Mouse (Mus musculus) neural tube, embryonic 14.5 days (tissue): Measurements from ENCODE around the gene Armc10. TPM values are rescaled to one million over a fixed set of nuclear protein-coding genes. Genes with fewer than 3 reads are reported as not detected.
"Not testable (repeated sequence)": the region's sequence is repeated elsewhere in the genome, so short reads cannot be mapped to it uniquely, and the experiment has no call there.

ENCODE experiments used
- ATAC-seq: fragments of 200-750 bp; cut with Nextera tagmentation; 2 replicates; pipeline ENCODE4 v1.8.0; 2017; ENCODE audit warnings: low read depth, mild to moderate bottlenecking, moderate TSS enrichment, moderate library complexity
- H3K27ac ChIP-seq: fragments of 300-500 bp; sonication (generic); 2 replicates; pipeline ENCODE4 v1.5.1; 2014; ENCODE audit warnings: low read depth, mild to moderate bottlenecking, control low read depth, low read length, moderate library complexity, mixed read lengths
- H3K27me3 ChIP-seq: fragments of 300-500 bp; sonication (generic); 2 replicates; pipeline ENCODE4 v1.6.1; 2014; ENCODE audit warnings: low read length; ENCODE audit not compliant: control insufficient read depth, insufficient read depth
- H3K36me3 ChIP-seq: fragments of 300-500 bp; sonication (generic); 2 replicates; pipeline ENCODE4 v1.6.1; 2014; ENCODE audit warnings: low read length, mixed read lengths; ENCODE audit not compliant: control insufficient read depth, insufficient read depth
- H3K4me1 ChIP-seq: fragments of 300-500 bp; sonication (generic); 2 replicates; pipeline ENCODE4 v1.6.1; 2014; ENCODE audit warnings: low read length; ENCODE audit not compliant: control insufficient read depth, insufficient read depth
- H3K4me2 ChIP-seq: fragments of 300-500 bp; sonication (generic); 2 replicates; pipeline ENCODE4 v1.6.1; 2014; ENCODE audit warnings: mild to moderate bottlenecking, low read depth, low read length, control low read depth
- H3K4me3 ChIP-seq: fragments of 300-500 bp; sonication (generic); 2 replicates; pipeline ENCODE4 v1.5.1; 2014; ENCODE audit warnings: low read depth, low read length, control low read depth, mixed read lengths
- H3K9ac ChIP-seq: fragments of 300-500 bp; sonication (generic); replicated peaks from 2 replicates; pipeline ENCODE4 v1.6.1; 2014; ENCODE audit warnings: low read depth, mild to moderate bottlenecking, control low read depth, low read length, mixed read lengths
- H3K9me3 ChIP-seq: fragments of 300-500 bp; sonication (generic); 2 replicates; pipeline ENCODE4 v1.6.1; 2016; ENCODE audit warnings: low read length; ENCODE audit not compliant: control insufficient read depth
- WGBS: fragments of 180-500 bp; shearing (Covaris S2); extraction: QIAGEN DNeasy Blood & Tissue Kit; methylation state at CpG from one replicate; pipeline ENCODE4 v1.1.7; 2014; 5-methylcytosine and 5-hydroxymethylcytosine counted together
- polyA plus RNA-seq: library from polyadenylated mRNA; unstranded; fragments of >200 nt; fragmentation: Nextera tagmentation; extraction: Ambion mirVana; gene quantifications from 2 replicates; pipeline ENCODE4 v1.2.1, GENCODE M21; 2014

Gene Armc10
- 51.1 and 57.2 TPM in 2 replicates for polyA plus RNA-seq

- Histone ChIP-seq H3K4me2 (peak within 1 kb of the TSS; percentile 73), H3K9me3 (no peaks in the 10 kb centered on the region), H3K9ac (peak within 1 kb of the TSS; percentile 88), H3K27me3 (no peaks in the 10 kb centered on the region), H3K27ac (peak within 1 kb of the TSS; percentile 86), H3K4me1 (peaks cover 11% of the 10 kb centered on the region; the same call in 1 of the 2 replicates), H3K36me3 (peaks cover 24% of the 10 kb centered on the region), H3K4me3 (peak within 1 kb of the TSS; percentile 85)
- peak; percentile 97 for ATAC-seq
- under 1% methylated on average over 39 of the region's 40 CpGs for WGBS
Measured at GRCm38 (mm10) chr5:21645439-21646132, at the start of gene Armc10, which contains the start of gene Fbxl13. Armc10 (plus strand) TSS chr5:21645813. Fbxl13 (minus strand) TSS chr5:21645634.

GRCm38 (mm10) chr5:21599536-21599935 lies 46.1 kb upstream of the Armc10 start:
- H3K4me2 ChIP-seq, H3K9ac ChIP-seq, H3K36me3 ChIP-seq, H3K27me3 ChIP-seq, ATAC-seq, H3K9me3 ChIP-seq, H3K4me3 ChIP-seq, H3K27ac ChIP-seq, H3K4me1 ChIP-seq: not testable (repeated sequence)
- 85% methylated on average over 2 of the region's 2 CpGs for WGBS

GRCm38 (mm10) chr5:21599961-21600360 lies 45.7 kb upstream of the Armc10 start:
- no peak overlapping the region for H3K27ac ChIP-seq
- no peaks in the 10 kb centered on the region for H3K4me1 ChIP-seq
- H3K9me3 ChIP-seq: no peaks in the 10 kb centered on the region
- 97% methylated on average over 4 of the region's 4 CpGs for WGBS
- no peaks in the 10 kb centered on the region for H3K27me3 ChIP-seq
- ATAC-seq: no peak
- no peak overlapping the region for H3K9ac ChIP-seq
- no peak overlapping the region for H3K4me3 ChIP-seq
- no peak overlapping the region for H3K4me2 ChIP-seq
- H3K36me3 ChIP-seq: no peaks in the 10 kb centered on the region

- Histone ChIP-seq H3K27ac (no peak overlapping the region), H3K4me3 (no peak overlapping the region), H3K9ac (no peak overlapping the region), H3K27me3 (no peaks in the 10 kb centered on the region), H3K9me3 (no peaks in the 10 kb centered on the region), H3K36me3 (no peaks in the 10 kb centered on the region), H3K4me1 (no peaks in the 10 kb centered on the region), H3K4me2 (no peak overlapping the region)
- 78% methylated on average over 6 of the region's 6 CpGs for WGBS
- ATAC-seq: no peak
Measured at GRCm38 (mm10) chr5:21605936-21606335, 39.7 kb upstream of the Armc10 start.

GRCm38 (mm10) chr5:21608311-21609304 lies 37.0 kb upstream of the Armc10 start:
- WGBS: 72% methylated on average over 12 of the region's 12 CpGs
- H3K4me3 ChIP-seq: no peak overlapping the region
- H3K9ac ChIP-seq: no peak overlapping the region
- no peaks in the 10 kb centered on the region for H3K9me3 ChIP-seq
- H3K4me2 ChIP-seq: no peak overlapping the region
- no peaks in the 10 kb centered on the region for H3K4me1 ChIP-seq
- H3K36me3 ChIP-seq: no peaks in the 10 kb centered on the region
- ATAC-seq: no peak
- 0 out of 2 replicates have a peak overlapping the region, but pooled peaks have one; percentile 16 for H3K27ac ChIP-seq
- H3K27me3 ChIP-seq: no peaks in the 10 kb centered on the region

- 83% methylated on average over 3 of the region's 3 CpGs for WGBS
- H3K4me2 ChIP-seq: no peak overlapping the region
- no peaks in the 10 kb centered on the region for H3K4me1 ChIP-seq
- no peak for ATAC-seq
- no peaks in the 10 kb centered on the region for H3K36me3 ChIP-seq
- no peak overlapping the region for H3K4me3 ChIP-seq
- no peaks in the 10 kb centered on the region for H3K27me3 ChIP-seq
- H3K9ac ChIP-seq: no peak overlapping the region
- H3K9me3 ChIP-seq: no peaks in the 10 kb centered on the region
- no peak overlapping the region for H3K27ac ChIP-seq
Measured at GRCm38 (mm10) chr5:21610996-21611395, 34.6 kb upstream of the Armc10 start.

GRCm38 (mm10) chr5:21614299-21614698 lies 31.3 kb upstream of the Armc10 start:
- H3K4me1 ChIP-seq, H3K9ac ChIP-seq, ATAC-seq, H3K4me2 ChIP-seq, H3K27ac ChIP-seq, H3K36me3 ChIP-seq, H3K4me3 ChIP-seq, H3K9me3 ChIP-seq, H3K27me3 ChIP-seq: not testable (repeated sequence)
- 98% methylated on average over 11 of the region's 11 CpGs for WGBS

- H3K4me1 ChIP-seq: no peaks in the 10 kb centered on the region
- no peak overlapping the region for H3K4me2 ChIP-seq
- H3K9ac ChIP-seq: no peak overlapping the region
- no peak overlapping the region for H3K27ac ChIP-seq
- no peak overlapping the region for H3K4me3 ChIP-seq
- H3K36me3 ChIP-seq: no peaks in the 10 kb centered on the region
- H3K27me3 ChIP-seq: no peaks in the 10 kb centered on the region
- no peak for ATAC-seq
- WGBS: 87% methylated on average over 3 of the region's 3 CpGs
- H3K9me3 ChIP-seq: no peaks in the 10 kb centered on the region
Measured at GRCm38 (mm10) chr5:21616450-21617009, 29.1 kb upstream of the Armc10 start.
